Mouse (Mus musculus) megakaryocyte, adult 5-6 weeks (primary cell): ENCODE measurements around the gene Lmod1. TPM values are rescaled to one million over a fixed set of nuclear protein-coding genes. Genes with fewer than 3 reads are reported as not detected.

Experiments
- ATAC-seq: 2 replicates; pipeline ENCODE4 v1.8.0; 2016; ENCODE audit warnings: mild to moderate bottlenecking, inconsistent platforms; ENCODE audit not compliant: poor library complexity, severe bottlenecking
- total RNA-seq, 2 experiments: library from RNA; stranded (forward) in 1 of 2; stranded (reverse) in 1 of 2; fragments of 153-499, 151-499 nt in 1 of 2; fragments of 221-1000, 200-1000 nt in 1 of 2; gene quantifications; 2 replicates each; pipeline versions ENCODE4 v1.2.3 to v1.2.4; 2015 to 2017

The Lmod1 gene
- total RNA-seq, 2 experiments from 2014 or later = not detected

- no peak for ATAC-seq
Observed at GRCm38 (mm10) chr1:135405356-135405755, 80.7 kb downstream of the Lmod1 start.

- no peak for ATAC-seq
Observed at GRCm38 (mm10) chr1:135408973-135409372, 84.4 kb downstream of the Lmod1 start.

GRCm38 (mm10) chr1:135410967-135411366 is 86.4 kb downstream of the Lmod1 start:
- ATAC-seq = peak; percentile 98

- ATAC-seq = no peak
Observed at GRCm38 (mm10) chr1:135412130-135412529, 87.5 kb downstream of the Lmod1 start.

GRCm38 (mm10) chr1:135413996-135414395 is 89.4 kb downstream of the Lmod1 start:
- ATAC-seq = no peak

Other genes starting within 250 kb of the Lmod1 start
- gene Lgr6, start 219.5 kb upstream of the Lmod1 start, total RNA-seq (2015) = not detected in 2 replicates
- gene Lgr6, start 219.5 kb upstream of the Lmod1 start, total RNA-seq (2017) = not detected in 2 replicates
- 25.5 and 29.5 TPM in 2 replicates for gene Ptpn7, start 192.1 kb upstream of the Lmod1 start, total RNA-seq (2015)
- 49.7 and 54.2 TPM in 2 replicates for gene Ptpn7, start 192.1 kb upstream of the Lmod1 start, total RNA-seq (2017)
- gene Arl8a, start 178.0 kb upstream of the Lmod1 start, total RNA-seq (2015) = 83.3 and 93.2 TPM in 2 replicates
- gene Arl8a, start 178.0 kb upstream of the Lmod1 start, total RNA-seq (2017) = 37.1 and 49.1 TPM in 2 replicates
- not detected in 2 replicates for gene Gpr37l1, start 157.1 kb upstream of the Lmod1 start, total RNA-seq (2015)
- not detected in 2 replicates for gene Gpr37l1, start 157.1 kb upstream of the Lmod1 start, total RNA-seq (2017)
- not detected in 2 replicates for gene Elf3, start 66.2 kb upstream of the Lmod1 start, total RNA-seq (2015)
- gene Elf3, start 66.2 kb upstream of the Lmod1 start, total RNA-seq (2017) = not detected in 2 replicates
- 127 TPM in 2 replicates for gene Rnpep, start 40.7 kb upstream of the Lmod1 start, total RNA-seq (2015)
- 118 and 122 TPM in 2 replicates for gene Rnpep, start 40.7 kb upstream of the Lmod1 start, total RNA-seq (2017)
- gene Timm17a, start 11.0 kb upstream of the Lmod1 start, total RNA-seq (2015) = 55.0 and 67.3 TPM in 2 replicates
- gene Timm17a, start 11.0 kb upstream of the Lmod1 start, total RNA-seq (2017) = 14.1 and 20.0 TPM in 2 replicates
- not detected in 2 replicates for gene Shisa4, start 50.4 kb downstream of the Lmod1 start, total RNA-seq (2015)
- 0.53 TPM in 1 of 2 replicates, not detected in the other for gene Shisa4, start 50.4 kb downstream of the Lmod1 start, total RNA-seq (2017)
- gene Ipo9, start 105.7 kb downstream of the Lmod1 start, total RNA-seq (2015) = 33.6 and 47.9 TPM in 2 replicates
- 28.6 and 29.2 TPM in 2 replicates for gene Ipo9, start 105.7 kb downstream of the Lmod1 start, total RNA-seq (2017)